In genomic region chr12:30596818-30597407, GRCm38 (mm10) we compare ENCODE assay signal across 9 mouse cellular contexts. TPM values are rescaled to one million over a fixed set of nuclear protein-coding genes. Genes with fewer than 3 reads are reported as not detected.
DNase-seq lines count a peak whose midpoint lies in the region; ATAC-seq and TF ChIP-seq lines count a peak whose summit lies in the region.
"Had no signal": no experiment of that assay in that cellular context is flagged by ENCODE, and none has a peak within 500 bp of the region (broad histone marks: within the 10 kb centered on the region; RNA-seq: fewer than 3 reads in every experiment).

No protein-coding gene starts in this region.

- no peak overlapping the region for H3K27ac ChIP-seq in gastrocnemius, adult 2 months
- H3K27ac ChIP-seq: lung, embryonic 15.5 days had no signal

- CTCF ChIA-PET in Patski (lab: Charles Lee) = no interaction called here

- POLR2A ChIA-PET in Patski (lab: Charles Lee) = no interaction called here

- H3K27me3 ChIP-seq in Patski = peaks cover 22% of the 10 kb centered on the region
- H3K27me3 ChIP-seq: lung, embryonic 15.5 days had no signal

- in situ Hi-C loops in Patski (cut with MboI; ENCODE audit: low pct_unique_long_range_greater_than_20kb) = loop anchor here (5.0 kb wide), 2 partner anchors 285 to 405 kb away; partner anchors contain the start of gene Alkal2

- intact Hi-C loops in gastrocnemius, adult 2 months (cut with DNase I) = loop anchor here (1.0 kb wide), 2 partner anchors 293 to 408 kb away; no protein-coding TSS in a partner anchor

- H3K4me3 ChIP-seq in gastrocnemius, adult 2 months = no peak overlapping the region
- H3K4me3 ChIP-seq: lung, embryonic 15.5 days had no signal

- peak; percentile 34 for DNase-seq in gastrocnemius, adult 2 months
- DNase-seq in gastrocnemius, postnatal 10 days = no peak
- no peak for DNase-seq in Patski (ENCODE audit: low read depth, low spot score)
- DNase-seq in cerebellum, postnatal 25 days = peak; percentile 55 to 70
- DNase-seq in heart, adult 9 months (ENCODE audit: low spot score in 2 of 2) = peak; percentile 18 to 26
- DNase-seq in layer of hippocampus, adult 11-12 months (ENCODE audit: low spot score) = peak; percentile 46
- peak; percentile 43 to 67 for DNase-seq in lung, postnatal 4 days
- peak; percentile 29 for DNase-seq in right cerebral cortex, postnatal 14 days

- TF ChIP-seq CTCF in gastrocnemius, adult 2 months (IDR thresholded peaks at IDR 0.05) = peak; percentile 86
- TF ChIP-seq CTCF in Patski (IDR thresholded peaks at IDR 0.05) = peak; percentile 92

- ATAC-seq in Patski = peak; percentile 67

RNA-seq across cellular contexts. Expression of gene Tmem18, which starts 12.7 kb away (rescaled TPM):
- total RNA-seq in gastrocnemius, adult 2 months (2021) = 1 to 10 TPM; 7.5 to 8.3 TPM
- total RNA-seq in gastrocnemius, postnatal 10 days (2021) = 10 to 100 TPM in 1 of 2 experiments, 1 to 10 TPM in 1; 8.8 to 12.4 TPM
- 14.0 TPM for polyA plus RNA-seq in Patski (2021)

Comparison
In these comparisons a context has a peak if more than half of its experiments do, and no peak if none do; other contexts are left out.
1. DNase-seq: peak in gastrocnemius, adult 2 months (single experiment), cerebellum, postnatal 25 days (2 of 2), heart, adult 9 months (2 of 2), layer of hippocampus, adult 11-12 months (single experiment), lung, postnatal 4 days (2 of 2) and right cerebral cortex, postnatal 14 days (single experiment); none in gastrocnemius, postnatal 10 days (single experiment) and Patski (single experiment).